Mouse (Mus musculus) embryonic facial prominence, embryonic 11.5 days (tissue): ENCODE measurements around the gene Hnrnpk. TPM values are rescaled to one million over a fixed set of nuclear protein-coding genes. Genes with fewer than 3 reads are reported as not detected.
A peak's percentile ranks its signal among the peaks of the same experiment; 100 is the strongest.
"Not testable (repeated sequence)": the region's sequence is repeated elsewhere in the genome, so short reads cannot be mapped to it uniquely, and the experiment has no call there.

Source experiments
- ATAC-seq: fragments of 200-750 bp; cut with Nextera tagmentation; replicated peaks from 2 replicates; pipeline ENCODE4 v1.8.0; 2017; ENCODE audit warnings: low read depth; ENCODE audit not compliant: insufficient number of reproducible peaks, low FRiP score, low TSS enrichment
- DNase-seq: peaks from one replicate; pipeline ENCODE4 v3.0.0-alpha.2; 2015; ENCODE audit warnings: low spot score
- H3K27ac ChIP-seq: fragments of 300-500 bp; sonication (generic); replicated peaks from 2 replicates; pipeline ENCODE4 v1.5.1; 2014; ENCODE audit warnings: mild to moderate bottlenecking, low read depth, low read length, control low read depth
- H3K27me3 ChIP-seq: fragments of 300-500 bp; sonication (generic); 2 replicates; pipeline ENCODE4 v1.6.1; 2014; ENCODE audit warnings: mild to moderate bottlenecking, low read length, moderate library complexity, mixed read lengths; ENCODE audit not compliant: control insufficient read depth, insufficient read depth
- H3K36me3 ChIP-seq: fragments of 300-500 bp; sonication (generic); replicated peaks from 2 replicates; pipeline ENCODE4 v1.6.1; 2014; ENCODE audit warnings: low read depth, mild to moderate bottlenecking, low read length, moderate library complexity, mixed read lengths; ENCODE audit not compliant: control insufficient read depth, insufficient read depth
- H3K4me1 ChIP-seq: fragments of 300-500 bp; sonication (generic); 2 replicates; pipeline ENCODE4 v1.6.1; 2014; ENCODE audit warnings: low read length, mixed read lengths; ENCODE audit not compliant: control insufficient read depth, insufficient read depth
- H3K4me2 ChIP-seq: fragments of 300-500 bp; sonication (generic); 2 replicates; pipeline ENCODE4 v1.6.1; 2014; ENCODE audit warnings: low read depth, mild to moderate bottlenecking, control low read depth, low read length, moderate library complexity
- H3K4me3 ChIP-seq: fragments of 300-500 bp; sonication (generic); 2 replicates; pipeline ENCODE4 v1.5.1; 2014; ENCODE audit warnings: low read depth, low read length, control low read depth
- H3K9ac ChIP-seq: fragments of 300-500 bp; sonication (generic); replicated peaks from 2 replicates; pipeline ENCODE4 v1.6.1; 2014; ENCODE audit warnings: mild to moderate bottlenecking, control low read depth, low read length
- H3K9me3 ChIP-seq: fragments of 300-500 bp; sonication (generic); replicated peaks from 2 replicates; pipeline ENCODE4 v1.6.1; 2016; ENCODE audit warnings: mild to moderate bottlenecking, low read length, inconsistent platforms, mixed read lengths; ENCODE audit not compliant: control insufficient read depth
- WGBS: fragments of 180-500 bp; shearing (Covaris S2); extraction: QIAGEN DNeasy Blood & Tissue Kit; methylation state at CpG from one replicate; pipeline ENCODE4 v1.1.7; 2014; 5-methylcytosine and 5-hydroxymethylcytosine counted together
- polyA plus RNA-seq: library from polyadenylated mRNA; unstranded; fragments of >200 nt; fragmentation: Nextera tagmentation; extraction: Ambion mirVana; gene quantifications from 2 replicates; pipeline ENCODE4 v1.2.1, GENCODE M21; 2014

The Hnrnpk gene
- polyA plus RNA-seq, 1 experiment from 2014 or later, result 2,650 TPM

GRCm38 (mm10) chr13:58402003-58402743 lies 970 bp downstream of the Hnrnpk start, which contains the start of gene Rmi1:
Gene Rmi1 (plus strand): TSS chr13:58402248.
- Histone ChIP-seq H3K4me3 (peak within 1 kb of the TSS; percentile 96), H3K4me1 (no peaks in the 10 kb centered on the region), H3K36me3 (peaks cover 5% of the 10 kb centered on the region), H3K9ac (peak within 1 kb of the TSS; percentile 99), H3K27ac (peak within 1 kb of the TSS; percentile 97), H3K9me3 (no peaks in the 10 kb centered on the region), H3K27me3 (no peaks in the 10 kb centered on the region), H3K4me2 (peak within 1 kb of the TSS; percentile 69)
- ATAC-seq (peak; percentile 93), DNase-seq (peak; percentile 99)
- under 1% methylated on average over 82 of the region's 91 CpGs for WGBS

DNA sequence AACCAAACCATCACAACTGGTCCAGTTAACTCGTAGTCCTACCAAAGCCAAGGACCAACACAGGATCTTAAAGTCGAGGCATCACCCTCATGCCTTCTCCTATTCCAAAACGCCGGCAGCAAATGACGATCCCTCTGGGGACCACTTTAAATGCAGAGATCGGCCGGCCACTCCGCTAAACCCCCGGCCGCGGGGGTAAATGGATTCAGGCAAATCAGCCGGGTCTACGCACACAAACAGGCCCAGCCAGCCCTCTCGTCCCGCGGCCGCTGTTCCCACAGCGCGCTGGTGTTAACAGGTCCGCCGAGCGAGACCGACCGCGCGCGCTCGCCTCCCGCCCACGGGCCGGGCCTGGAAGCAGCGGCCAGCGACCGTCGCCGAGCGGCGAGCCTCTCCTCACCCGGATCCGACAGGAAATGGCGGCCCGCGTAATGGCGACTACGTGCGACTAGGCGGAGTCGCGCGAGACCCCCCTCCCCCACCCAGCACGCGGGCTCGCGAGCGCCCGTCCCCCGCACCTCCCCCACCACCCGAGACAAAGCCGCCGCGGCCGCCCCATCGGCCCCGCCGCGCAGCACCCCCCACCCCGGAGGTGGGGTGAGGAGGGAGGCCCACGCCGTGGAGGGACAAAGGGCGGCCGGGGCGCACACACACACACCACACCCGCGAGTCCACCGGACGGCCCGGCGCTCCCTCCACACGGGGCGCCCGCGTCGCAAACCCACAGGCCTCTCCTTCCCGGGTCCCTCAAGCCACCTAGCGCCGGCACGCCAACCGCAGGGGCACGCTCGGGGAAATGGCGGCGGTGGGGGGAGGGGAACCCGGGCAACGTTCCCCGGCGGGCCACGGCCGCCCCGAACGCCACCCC lies 1.8 kb downstream of the Hnrnpk start:
- ATAC-seq (peak; percentile 60), DNase-seq (peak; percentile 82)
- Histone ChIP-seq H3K27ac (peak overlapping the region; percentile 97), H3K27me3 (no peaks in the 10 kb centered on the region), H3K4me3 (peak overlapping the region; percentile 96), H3K9ac (peak overlapping the region; percentile 99), H3K36me3 (peaks cover 7% of the 10 kb centered on the region), H3K9me3 (no peaks in the 10 kb centered on the region), H3K4me1 (no peaks in the 10 kb centered on the region), H3K4me2 (peak overlapping the region; percentile 69)
- WGBS, result under 1% methylated on average over 63 of the region's 100 CpGs

- ATAC-seq (no peak), DNase-seq (peak; percentile 30)
- WGBS, result under 1% methylated on average over 11 of the region's 11 CpGs
- H3K4me1 ChIP-seq, result no peaks in the 10 kb centered on the region
- no peak overlapping the region for H3K27ac ChIP-seq
- peaks cover 13% of the 10 kb centered on the region for H3K36me3 ChIP-seq
- H3K27me3 ChIP-seq, result no peaks in the 10 kb centered on the region
- H3K4me3 ChIP-seq, result peak overlapping the region; percentile 96
- H3K9ac ChIP-seq, result peak overlapping the region; percentile 99
- H3K4me2 ChIP-seq, result peak overlapping the region; percentile 69
- no peaks in the 10 kb centered on the region for H3K9me3 ChIP-seq
These were observed 2.6 kb downstream of the Hnrnpk start for GRCm38 (mm10) chr13:58400576-58400975.

DNA sequence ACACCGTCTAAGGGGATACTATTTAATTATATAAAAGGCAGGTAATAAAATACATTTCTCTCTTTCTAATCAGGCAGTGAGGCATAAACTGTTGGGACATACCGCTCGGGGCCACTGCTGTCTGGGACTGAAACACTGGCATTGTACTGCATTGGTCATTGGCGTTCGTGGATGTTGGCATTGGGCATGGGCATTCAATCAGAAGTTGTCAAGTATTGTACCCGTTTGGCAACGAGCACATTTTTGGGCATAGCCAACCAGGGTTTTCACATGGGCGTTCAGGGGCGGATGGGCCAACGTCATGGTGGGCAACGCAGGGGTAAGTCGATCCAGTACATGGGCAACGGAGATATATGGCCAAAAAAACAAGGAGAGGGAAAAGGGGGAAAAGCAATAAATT lies 5.5 kb downstream of the Hnrnpk start:
- Histone ChIP-seq H3K4me1 (no peaks in the 10 kb centered on the region), H3K4me2 (no peak overlapping the region), H3K9ac (no peak overlapping the region), H3K36me3 (peaks cover 18% of the 10 kb centered on the region), H3K27me3 (no peaks in the 10 kb centered on the region), H3K9me3 (no peaks in the 10 kb centered on the region), H3K27ac (no peak overlapping the region), H3K4me3 (no peak overlapping the region)
- 91% methylated on average over 13 of the region's 13 CpGs for WGBS
- no peak for DNase-seq
- ATAC-seq, result no peak

- not testable (repeated sequence) for DNase-seq, H3K4me2 ChIP-seq, H3K4me3 ChIP-seq, H3K9ac ChIP-seq, ATAC-seq, H3K9me3 ChIP-seq, H3K27me3 ChIP-seq, H3K4me1 ChIP-seq, H3K27ac ChIP-seq
- H3K36me3 ChIP-seq, result peaks cover 18% of the 10 kb centered on the region
- WGBS, result 87% methylated on average over 11 of the region's 11 CpGs
These were observed 8.8 kb downstream of the Hnrnpk start for GRCm38 (mm10) chr13:58394392-58394791.

GRCm38 (mm10) chr13:58389324-58389951 lies 13.7 kb downstream of the Hnrnpk start:
- Histone ChIP-seq H3K4me3 (no peak overlapping the region), H3K27me3 (no peaks in the 10 kb centered on the region), H3K4me1 (no peaks in the 10 kb centered on the region), H3K4me2 (no peak overlapping the region), H3K27ac (no peak overlapping the region), H3K9me3 (no peaks in the 10 kb centered on the region), H3K36me3 (peaks cover 2% of the 10 kb centered on the region), H3K9ac (no peak overlapping the region)
- DNase-seq, result peak; percentile 22
- no peak for ATAC-seq
- 78% methylated on average over 2 of the region's 2 CpGs for WGBS

- no peak overlapping the region for H3K27ac ChIP-seq
- no peaks in the 10 kb centered on the region for H3K4me1 ChIP-seq
- no peak overlapping the region for H3K4me3 ChIP-seq
- no peak for ATAC-seq
- H3K9ac ChIP-seq, result no peak overlapping the region
- no peaks in the 10 kb centered on the region for H3K27me3 ChIP-seq
- no peaks in the 10 kb centered on the region for H3K36me3 ChIP-seq
- no peaks in the 10 kb centered on the region for H3K9me3 ChIP-seq
- no peak overlapping the region for H3K4me2 ChIP-seq
- no peak for DNase-seq
- 48% methylated on average over 3 of the region's 3 CpGs for WGBS
These were observed 14.8 kb downstream of the Hnrnpk start for GRCm38 (mm10) chr13:58388379-58388778.
